ENCODE assay signal across 16 mouse cellular contexts in the genomic region with DNA sequence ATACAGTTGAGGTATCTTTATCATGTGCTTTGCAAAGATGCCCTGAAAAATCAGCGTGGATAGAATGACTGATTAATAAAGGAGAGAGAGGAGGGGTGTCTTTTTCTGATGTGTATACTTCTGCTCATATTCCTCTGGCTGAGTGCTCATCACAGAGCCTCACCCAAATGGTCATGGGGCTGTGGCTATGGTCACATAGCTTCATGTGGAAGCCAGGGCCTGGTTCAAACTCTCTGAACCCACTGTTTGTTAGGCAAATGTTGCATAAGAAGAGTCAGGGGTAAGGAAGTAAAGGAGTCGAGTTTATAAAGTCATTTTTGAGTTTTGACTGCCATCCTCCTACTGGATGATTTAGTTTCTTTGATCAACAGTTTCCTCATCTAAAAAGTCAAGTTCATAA.
"Had no signal": no experiment of that assay in that cellular context is flagged by ENCODE, and none has a peak within 500 bp of the region (broad histone marks: within the 10 kb centered on the region; RNA-seq: fewer than 3 reads in every experiment).

No protein-coding gene starts in this region.

- DNase-seq: gastrocnemius, postnatal 14 days; gastrocnemius, postnatal 36 days; heart, adult 18-20 months; heart, postnatal 10 days; heart, postnatal 36 days; kidney, adult 11 months; kidney, adult 2 months; kidney, adult 9 months; kidney, postnatal 14 days; kidney, postnatal 36 days; layer of hippocampus, adult 9-11 months; layer of hippocampus, postnatal 36 days; liver; liver, embryonic 13.5 days had no signal

- ATAC-seq: hindbrain, postnatal 0 days; intestine, embryonic 16.5 days had no signal
